Mouse (Mus musculus) embryonic facial prominence, embryonic 15.5 days (tissue): ENCODE data around the gene Cd2ap. TPM values are rescaled to one million over a fixed set of nuclear protein-coding genes. Genes with fewer than 3 reads are reported as not detected.

Experiments used
- ATAC-seq: fragments of 200-750 bp; cut with Nextera tagmentation; 2 replicates; pipeline ENCODE4 v1.8.0; 2017; ENCODE audit warnings: low read depth, moderate TSS enrichment; ENCODE audit not compliant: insufficient number of reproducible peaks, low FRiP score, low TSS enrichment
- H3K27ac ChIP-seq: fragments of 300-500 bp; sonication (generic); replicated peaks from 2 replicates; pipeline ENCODE4 v1.5.1; 2015; ENCODE audit warnings: mild to moderate bottlenecking, inconsistent platforms
- H3K27me3 ChIP-seq: fragments of 300-500 bp; sonication (generic); 2 replicates; pipeline ENCODE4 v1.6.1; 2015; ENCODE audit warnings: inconsistent platforms
- H3K36me3 ChIP-seq: fragments of 300-500 bp; sonication (generic); 2 replicates; pipeline ENCODE4 v1.6.1; 2015; ENCODE audit warnings: mild to moderate bottlenecking, inconsistent platforms
- H3K4me1 ChIP-seq: fragments of 300-500 bp; sonication (generic); 2 replicates; pipeline ENCODE4 v1.6.1; 2015; ENCODE audit warnings: inconsistent platforms
- H3K4me2 ChIP-seq: fragments of 300-500 bp; sonication (generic); replicated peaks from 2 replicates; pipeline ENCODE4 v1.6.1; 2015; ENCODE audit warnings: mild to moderate bottlenecking, inconsistent platforms
- H3K4me3 ChIP-seq: fragments of 300-500 bp; sonication (generic); replicated peaks from 2 replicates; pipeline ENCODE4 v1.5.1; 2015; ENCODE audit warnings: mild to moderate bottlenecking, inconsistent platforms
- H3K9ac ChIP-seq: fragments of 300-500 bp; sonication (generic); 2 replicates; pipeline ENCODE4 v1.6.1; 2015; ENCODE audit warnings: inconsistent platforms
- H3K9me3 ChIP-seq: fragments of 300-500 bp; sonication (generic); replicated peaks from 2 replicates; pipeline ENCODE4 v1.6.1; 2016; ENCODE audit warnings: inconsistent platforms
- WGBS: fragments of 180-500 bp; shearing (Covaris S2); methylation state at CpG from one replicate; pipeline ENCODE4 v1.1.7; 2015; 5-methylcytosine and 5-hydroxymethylcytosine counted together
- polyA plus RNA-seq: library from polyadenylated mRNA; unstranded; fragments of >200 nt; fragmentation: Nextera tagmentation; extraction: Ambion mirVana; gene quantifications from 2 replicates; pipeline ENCODE4 v1.2.1, GENCODE M21; 2015

Gene Cd2ap
- polyA plus RNA-seq, 1 experiment from 2014 or later: 23.5 TPM

DNA sequence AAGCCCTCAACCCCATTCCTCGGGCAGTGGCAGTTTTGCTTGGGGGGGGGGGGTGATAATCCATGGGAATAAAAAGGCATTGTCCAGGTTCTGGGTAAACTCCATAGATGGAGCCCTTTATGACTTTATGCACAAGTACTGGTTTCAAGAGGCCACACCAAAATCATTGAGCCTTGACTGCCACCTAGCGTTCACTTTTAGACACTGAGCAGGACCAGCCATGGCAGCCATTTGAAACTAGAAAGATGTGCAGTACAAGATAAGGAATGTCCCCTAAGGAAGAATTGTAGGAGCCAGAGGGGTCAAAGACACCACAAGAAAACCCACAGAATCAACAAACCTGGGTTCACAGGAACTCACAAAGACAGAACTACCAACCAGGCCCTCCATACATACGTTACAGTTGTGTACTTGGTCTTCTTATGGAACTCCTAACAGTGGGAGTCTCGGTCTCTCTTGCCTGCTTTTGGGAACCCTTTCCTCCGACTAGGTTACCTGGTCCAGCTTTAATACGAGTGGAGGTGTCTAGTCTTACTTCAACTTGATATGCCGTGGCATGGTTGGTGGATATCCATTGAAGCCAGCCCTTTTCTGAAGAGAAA, 94.2 kb downstream of the Cd2ap start:
- Histone ChIP-seq H3K4me3 (no peak overlapping the region), H3K4me2 (no peak overlapping the region), H3K27ac (no peak overlapping the region), H3K4me1 (no peaks in the 10 kb centered on the region), H3K27me3 (no peaks in the 10 kb centered on the region), H3K36me3 (no peaks in the 10 kb centered on the region), H3K9ac (no peak overlapping the region), H3K9me3 (no peaks in the 10 kb centered on the region)
- ATAC-seq: no peak
- 50% methylated on average over 7 of the region's 7 CpGs for WGBS

DNA sequence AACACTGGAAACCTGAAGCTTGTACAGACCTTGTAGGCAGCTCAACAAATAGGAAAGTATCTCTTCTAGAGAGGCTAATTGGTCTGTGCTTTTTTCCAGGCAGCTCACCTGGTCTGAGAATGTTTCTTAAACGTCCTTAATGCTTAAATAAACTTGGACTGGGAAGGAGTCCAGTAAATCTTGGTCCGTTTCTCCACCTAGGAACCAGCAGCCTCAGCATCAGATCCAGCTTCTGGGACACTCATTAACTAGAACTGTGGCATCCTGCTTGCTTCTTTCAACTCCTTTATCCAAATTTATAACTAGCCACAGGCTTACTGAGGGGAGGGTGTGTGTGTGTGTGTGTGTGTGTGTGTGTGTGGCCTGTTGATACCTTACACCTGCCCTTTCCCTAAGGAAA, 122.7 kb downstream of the Cd2ap start:
- H3K9me3 ChIP-seq: no peaks in the 10 kb centered on the region
- ATAC-seq: no peak
- H3K36me3 ChIP-seq: no peaks in the 10 kb centered on the region
- whole genome bisulfite sequencing: 53% methylated on average over 2 of the region's 2 CpGs
- no peak overlapping the region for H3K4me2 ChIP-seq
- no peak overlapping the region for H3K27ac ChIP-seq
- no peak overlapping the region for H3K9ac ChIP-seq
- H3K27me3 ChIP-seq: no peaks in the 10 kb centered on the region
- no peak overlapping the region for H3K4me3 ChIP-seq
- no peaks in the 10 kb centered on the region for H3K4me1 ChIP-seq

DNA sequence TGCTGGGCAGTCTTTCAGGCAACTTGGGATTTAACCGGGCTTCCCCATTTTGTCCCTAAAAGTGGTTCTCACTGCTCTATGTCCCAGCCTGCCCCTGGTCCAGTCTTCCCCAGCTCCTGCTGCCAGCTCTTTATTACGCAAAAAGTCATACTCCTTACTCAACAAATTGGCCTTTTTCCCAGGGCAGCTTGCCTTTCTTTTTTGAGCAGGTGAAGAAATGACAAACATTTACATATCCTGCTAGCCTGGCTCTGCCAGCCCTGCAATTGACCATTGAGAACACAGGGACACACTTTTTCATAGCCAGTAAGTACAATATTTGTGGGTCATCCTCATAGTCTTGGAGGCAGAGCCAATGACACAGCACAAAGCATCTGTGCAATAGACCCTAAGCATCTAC, 124.3 kb downstream of the Cd2ap start:
- Histone ChIP-seq H3K36me3 (no peaks in the 10 kb centered on the region), H3K27ac (no peak overlapping the region), H3K27me3 (no peaks in the 10 kb centered on the region), H3K4me2 (no peak overlapping the region), H3K9ac (no peak overlapping the region), H3K4me1 (no peaks in the 10 kb centered on the region), H3K4me3 (no peak overlapping the region), H3K9me3 (no peaks in the 10 kb centered on the region)
- no peak for ATAC-seq
- 88% methylated on average over 2 of the region's 2 CpGs for WGBS

DNA sequence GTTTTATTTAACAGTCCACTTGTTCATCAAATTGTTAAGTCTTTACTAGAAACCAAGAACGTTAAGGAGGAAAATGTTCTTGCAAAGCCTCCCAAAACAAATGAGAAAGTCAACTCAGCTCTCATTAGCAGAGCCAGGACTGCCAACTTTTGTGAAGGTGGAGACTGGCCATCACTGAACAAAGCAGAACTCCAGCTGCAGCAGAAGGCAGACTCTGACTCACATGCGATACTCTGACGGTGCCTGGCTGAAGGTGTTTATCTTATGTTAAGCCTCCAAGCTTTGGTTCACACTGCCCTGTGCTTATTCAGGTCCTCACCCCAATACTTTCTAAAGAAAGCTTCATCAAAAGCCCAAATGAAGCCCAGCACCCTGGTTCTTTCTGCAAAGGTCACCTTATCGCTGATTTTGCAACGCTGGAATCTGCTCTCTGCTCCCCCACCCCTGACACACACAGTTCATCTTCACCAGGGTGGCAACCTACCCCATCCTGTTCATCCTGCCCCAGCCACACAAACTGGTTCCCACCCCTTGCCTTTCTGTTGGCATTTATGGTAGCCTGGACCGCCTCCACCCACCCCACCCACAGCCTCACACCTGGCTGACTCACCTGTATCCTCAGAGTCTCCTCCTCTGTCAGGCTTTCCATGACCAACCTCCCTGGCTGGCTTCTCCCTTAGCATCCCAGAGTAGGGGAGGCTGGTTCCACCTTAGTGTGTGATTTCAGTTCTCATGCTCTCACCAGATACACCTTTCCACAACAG, 130.6 kb downstream of the Cd2ap start:
- H3K27ac ChIP-seq: no peak overlapping the region
- no peak for ATAC-seq
- H3K9me3 ChIP-seq: no peaks in the 10 kb centered on the region
- 75% methylated on average over 6 of the region's 6 CpGs for WGBS
- no peaks in the 10 kb centered on the region for H3K36me3 ChIP-seq
- H3K4me3 ChIP-seq: no peak overlapping the region
- no peaks in the 10 kb centered on the region; the same call in 1 of the 2 replicates for H3K4me1 ChIP-seq
- no peak overlapping the region for H3K4me2 ChIP-seq
- no peak overlapping the region for H3K9ac ChIP-seq
- no peaks in the 10 kb centered on the region for H3K27me3 ChIP-seq

Other genes starting within 250 kb of the Cd2ap start
- 6.4 and 9.0 TPM in 2 replicates for gene Adgrf4, start 184.4 kb downstream of the Cd2ap start, polyA plus RNA-seq
- gene Adgrf2, start 134.5 kb downstream of the Cd2ap start, polyA plus RNA-seq: 2.1 TPM in 2 replicates
- gene Tnfrsf21, start 139.9 kb upstream of the Cd2ap start, polyA plus RNA-seq: 32.9 and 33.8 TPM in 2 replicates